Mouse (Mus musculus) limb, embryonic 14.5 days (tissue): Measurements from ENCODE around the gene Pou2f3. TPM values are rescaled to one million over a fixed set of nuclear protein-coding genes. Genes with fewer than 3 reads are reported as not detected.
"Not testable (repeated sequence)": the region's sequence is repeated elsewhere in the genome, so short reads cannot be mapped to it uniquely, and the experiment has no call there.

Experiments used
- ATAC-seq: fragments of 200-750 bp; cut with Nextera tagmentation; 2 replicates; pipeline ENCODE4 v1.8.0; 2017; ENCODE audit warnings: low read depth, moderate number of reproducible peaks, moderate TSS enrichment; ENCODE audit not compliant: low FRiP score
- DNase-seq: peaks from one replicate; pipeline ENCODE4 v3.0.0-alpha.2; 2015; ENCODE audit warnings: low spot score
- H3K27ac ChIP-seq: fragments of 300-500 bp; sonication (generic); replicated peaks from 2 replicates; pipeline ENCODE4 v1.5.1; 2014; ENCODE audit warnings: low read depth, mild to moderate bottlenecking, low read length, moderate library complexity, mixed read lengths
- H3K27me3 ChIP-seq: fragments of 300-500 bp; sonication (generic); 2 replicates; pipeline ENCODE4 v1.6.1; 2014; ENCODE audit warnings: low read length, mixed read lengths; ENCODE audit not compliant: control insufficient read depth, insufficient read depth
- H3K36me3 ChIP-seq: fragments of 300-500 bp; sonication (generic); 2 replicates; pipeline ENCODE4 v1.6.1; 2014; ENCODE audit warnings: mild to moderate bottlenecking, low read length, moderate library complexity, mixed read lengths; ENCODE audit not compliant: control insufficient read depth, insufficient read depth
- H3K4me1 ChIP-seq: fragments of 300-500 bp; sonication (generic); 2 replicates; pipeline ENCODE4 v1.6.1; 2014; ENCODE audit warnings: antibody characterized with exemption, low read length, mixed read lengths; ENCODE audit not compliant: control insufficient read depth, insufficient read depth
- H3K4me2 ChIP-seq: fragments of 300-500 bp; sonication (generic); replicated peaks from 2 replicates; pipeline ENCODE4 v1.6.1; 2014; ENCODE audit warnings: low read depth, mild to moderate bottlenecking, low read length, moderate library complexity; ENCODE audit not compliant: severe bottlenecking
- H3K4me3 ChIP-seq: fragments of 300-500 bp; sonication (generic); replicated peaks from 2 replicates; pipeline ENCODE4 v1.5.1; 2014; ENCODE audit warnings: low read length
- H3K9ac ChIP-seq: fragments of 300-500 bp; sonication (generic); 2 replicates; pipeline ENCODE4 v1.6.1; 2014; ENCODE audit warnings: mild to moderate bottlenecking, low read depth, low read length, moderate library complexity; ENCODE audit not compliant: severe bottlenecking
- H3K9me3 ChIP-seq: fragments of 300-500 bp; sonication (generic); 2 replicates; pipeline ENCODE4 v1.6.1; 2016; ENCODE audit warnings: low read length; ENCODE audit not compliant: control insufficient read depth
- POLR2A ChIP-seq: fragments of 200-500 bp; IDR thresholded peaks from 2 replicates; pipeline ENCODE4 v1.8.0; 2012; ENCODE audit warnings: inconsistent platforms, mild to moderate bottlenecking, moderate library complexity, borderline replicate concordance; ENCODE audit not compliant: insufficient read depth, insufficient read length; ENCODE audit errors: extremely low read depth
- WGBS: fragments of 180-500 bp; shearing (Covaris S2); extraction: QIAGEN DNeasy Blood & Tissue Kit; methylation state at CpG from one replicate; pipeline ENCODE4 v1.1.7; 2014; 5-methylcytosine and 5-hydroxymethylcytosine counted together
- polyA plus RNA-seq, 2 experiments: library from polyadenylated mRNA; depleted of rRNA in 1 of 2; stranded (reverse) in 1 of 2; unstranded in 1 of 2; fragments of >200 nt; fragmentation: Nextera tagmentation in 1 of 2; extraction: Ambion mirVana in 1 of 2; gene quantifications; 2 replicates each; pipeline versions ENCODE4 v1.2.1 to v1.2.3; 2012 to 2014

Gene Pou2f3
- polyA plus RNA-seq, 2 experiments: 6.9 to 7.9 TPM

DNA sequence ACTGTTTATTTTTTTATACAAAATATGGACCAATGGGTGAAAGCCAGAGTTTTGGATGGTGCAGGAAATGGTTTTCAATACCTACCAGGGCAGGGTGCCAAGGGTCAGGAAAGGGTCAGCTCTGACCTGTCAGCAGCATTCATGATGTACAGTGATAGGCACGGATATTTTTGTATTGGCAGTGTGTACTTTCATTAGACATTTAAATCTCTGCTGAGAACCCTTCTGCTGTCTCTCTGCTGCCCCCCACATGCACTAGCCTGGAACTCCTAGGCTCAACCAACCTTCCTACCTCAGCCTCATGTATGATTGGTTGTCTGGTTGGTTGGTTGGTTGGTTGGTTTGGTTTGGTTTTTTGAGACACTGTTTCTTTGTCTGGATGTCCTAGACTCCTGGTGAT is 87.8 kb downstream of the Pou2f3 start:
- no peaks in the 10 kb centered on the region for H3K4me1 ChIP-seq
- H3K9me3 ChIP-seq: no peaks in the 10 kb centered on the region
- no peak overlapping the region for H3K9ac ChIP-seq
- no peak for ATAC-seq
- H3K4me2 ChIP-seq: no peak overlapping the region
- 32% methylated on average over 1 of the region's 1 CpGs for whole genome bisulfite sequencing
- no peak for DNase-seq
- no peak for TF ChIP-seq POLR2A
- no peaks in the 10 kb centered on the region for H3K36me3 ChIP-seq
- no peaks in the 10 kb centered on the region for H3K27me3 ChIP-seq
- no peak overlapping the region for H3K27ac ChIP-seq
- no peak overlapping the region for H3K4me3 ChIP-seq

- H3K9ac ChIP-seq, ATAC-seq, H3K4me3 ChIP-seq, H3K9me3 ChIP-seq, H3K27me3 ChIP-seq, H3K4me2 ChIP-seq, H3K27ac ChIP-seq, H3K4me1 ChIP-seq, H3K36me3 ChIP-seq, DNase-seq: not testable (repeated sequence)
- 88% methylated on average over 2 of the region's 2 CpGs for WGBS
Measured at GRCm38 (mm10) chr9:43121948-43122347, 88.2 kb downstream of the Pou2f3 start.

DNA sequence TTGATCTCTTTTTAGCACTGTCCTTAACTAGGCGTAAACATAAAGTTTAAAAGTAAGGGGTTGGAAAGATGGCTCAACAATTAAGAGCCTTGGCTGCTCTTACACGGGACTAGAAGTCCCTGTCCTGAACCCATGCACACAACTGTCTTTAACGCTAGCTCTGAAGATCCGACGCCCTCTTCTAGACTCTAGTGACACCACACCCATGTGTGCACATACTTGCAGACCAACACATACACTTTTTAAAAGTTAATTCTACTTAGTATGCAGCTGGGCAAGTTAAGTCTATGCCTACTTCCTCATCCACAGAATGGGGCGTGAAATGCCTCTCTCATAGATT is 93.2 kb downstream of the Pou2f3 start:
- H3K9me3 ChIP-seq: no peaks in the 10 kb centered on the region
- 80% methylated on average over 6 of the region's 6 CpGs for WGBS
- TF ChIP-seq POLR2A: no peak
- no peak overlapping the region for H3K4me2 ChIP-seq
- 0 out of 2 replicates have a peak, but pooled peaks cover 4% of the 10 kb centered on the region for H3K4me1 ChIP-seq
- no peak for ATAC-seq
- H3K9ac ChIP-seq: no peak overlapping the region
- DNase-seq: no peak
- no peaks in the 10 kb centered on the region for H3K27me3 ChIP-seq
- H3K27ac ChIP-seq: no peak overlapping the region
- no peaks in the 10 kb centered on the region for H3K36me3 ChIP-seq
- no peak overlapping the region for H3K4me3 ChIP-seq

GRCm38 (mm10) chr9:43116134-43116996 is 93.8 kb downstream of the Pou2f3 start, which contains the start of gene Tmem136:
Tmem136 (minus strand) TSS chr9:43116570.
- Histone ChIP-seq H3K4me3 (peak within 1 kb of the TSS; percentile 69), H3K36me3 (peaks cover 5% of the 10 kb centered on the region; the same call in 1 of the 2 replicates), H3K27ac (no peak within 1 kb of the TSS), H3K4me1 (0 out of 2 replicates have a peak, but pooled peaks cover 4% of the 10 kb centered on the region), H3K4me2 (peak within 1 kb of the TSS; percentile 78), H3K27me3 (no peaks in the 10 kb centered on the region), H3K9me3 (no peaks in the 10 kb centered on the region), H3K9ac (peak within 1 kb of the TSS; percentile 76)
- 0 out of 2 replicates have a peak, but pooled peaks have one; percentile 57 for TF ChIP-seq POLR2A
- ATAC-seq (peak; percentile 90), DNase-seq (peak; percentile 44)
- 4% methylated on average over 47 of the region's 55 CpGs for WGBS

GRCm38 (mm10) chr9:43115431-43116133 is 94.6 kb downstream of the Pou2f3 start:
- Histone ChIP-seq H3K9me3 (no peaks in the 10 kb centered on the region), H3K27ac (no peak overlapping the region), H3K36me3 (peaks cover 8% of the 10 kb centered on the region; the same call in 1 of the 2 replicates), H3K4me1 (0 out of 2 replicates have a peak, but pooled peaks cover 4% of the 10 kb centered on the region), H3K4me3 (peak overlapping the region; percentile 69), H3K4me2 (peak overlapping the region; percentile 78), H3K9ac (peak overlapping the region; percentile 76), H3K27me3 (no peaks in the 10 kb centered on the region)
- ATAC-seq (no peak), DNase-seq (no peak)
- WGBS: 35% methylated on average over 12 of the region's 12 CpGs
- TF ChIP-seq POLR2A: no peak
